Mouse (Mus musculus): ENCODE measurements around the gene Ccdc40.
"Not testable (repeated sequence)": the region's sequence is repeated elsewhere in the genome, so short reads cannot be mapped to it uniquely, and the experiment has no call there.

Gene Ccdc40

DNA sequence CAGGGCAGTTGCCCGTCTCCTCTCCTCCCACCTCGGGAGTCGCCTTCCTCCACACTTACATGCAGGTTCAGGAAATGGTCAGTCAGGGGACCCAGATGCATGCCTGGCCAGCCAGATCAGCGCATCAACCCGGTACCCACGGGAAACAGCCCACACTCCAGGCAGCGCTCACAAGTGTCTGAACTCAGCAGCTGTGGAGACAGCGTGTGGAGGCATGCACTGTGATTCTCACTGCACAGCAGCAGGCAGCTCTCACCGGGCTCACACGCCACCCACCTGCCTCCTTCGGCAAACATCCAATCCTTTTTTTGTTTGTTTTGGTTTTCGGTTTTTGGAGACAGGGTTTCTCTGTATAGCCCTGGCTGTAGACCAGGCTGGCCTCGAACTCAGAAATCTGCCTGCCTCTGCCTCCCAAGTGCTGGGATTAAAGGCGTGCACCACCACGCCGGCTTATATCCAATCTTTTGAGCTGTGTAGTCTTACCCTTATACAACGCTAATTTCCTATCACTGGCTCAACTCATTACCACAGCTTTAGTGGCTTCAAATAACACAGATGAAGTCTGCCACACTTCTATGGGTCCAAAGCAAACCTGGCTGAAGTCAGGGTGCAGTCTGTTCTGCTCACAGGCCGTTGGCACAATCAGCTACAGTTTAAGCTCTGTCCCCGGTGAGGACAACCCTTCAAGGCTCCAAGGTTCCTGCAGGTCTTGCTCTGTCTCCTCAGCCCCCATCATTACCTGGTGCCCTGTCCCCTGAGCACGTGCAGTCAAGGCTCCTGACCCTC lies 59.0 kb downstream of the Ccdc40 start:
- no peak for DNase-seq

DNA sequence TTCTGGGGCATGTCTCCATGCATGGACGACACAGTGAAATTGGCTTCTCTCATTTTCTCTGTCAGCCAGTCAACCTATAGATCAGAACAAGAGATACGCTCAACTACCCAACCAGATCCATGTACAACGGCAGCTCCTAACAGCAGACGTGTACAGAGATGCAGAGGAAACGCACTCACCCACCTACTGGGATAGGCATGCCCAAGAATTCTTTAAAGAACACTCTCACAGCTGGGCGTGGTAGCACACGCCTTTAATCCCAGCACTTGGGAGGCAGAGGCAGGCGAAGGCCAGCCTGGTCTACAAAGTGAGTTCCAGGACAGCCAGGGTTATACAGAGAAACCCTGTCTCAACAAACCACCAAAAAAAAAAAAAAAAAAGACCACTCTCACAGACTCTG lies 64.5 kb downstream of the Ccdc40 start:
- not testable (repeated sequence) for DNase-seq

DNA sequence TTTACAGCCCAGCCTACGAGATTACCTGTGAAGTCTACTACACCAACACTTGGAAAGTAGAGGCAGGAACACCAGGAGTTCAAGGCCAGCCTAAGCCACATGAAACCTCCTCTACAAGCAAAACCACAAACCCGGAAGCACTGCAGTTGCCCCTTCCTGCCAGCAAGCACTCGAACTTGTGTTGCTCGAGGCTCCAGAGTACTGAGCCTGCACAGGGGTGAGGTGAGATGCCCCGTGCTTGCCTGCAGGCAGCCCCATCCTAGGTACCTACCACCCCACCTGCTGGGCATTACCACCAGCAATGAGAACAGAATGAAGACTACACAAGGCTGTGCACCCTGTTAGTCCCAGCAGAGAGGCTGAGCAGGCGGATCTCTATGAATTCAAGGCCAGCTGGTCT lies 69.6 kb downstream of the Ccdc40 start:
- no peak for DNase-seq

DNA sequence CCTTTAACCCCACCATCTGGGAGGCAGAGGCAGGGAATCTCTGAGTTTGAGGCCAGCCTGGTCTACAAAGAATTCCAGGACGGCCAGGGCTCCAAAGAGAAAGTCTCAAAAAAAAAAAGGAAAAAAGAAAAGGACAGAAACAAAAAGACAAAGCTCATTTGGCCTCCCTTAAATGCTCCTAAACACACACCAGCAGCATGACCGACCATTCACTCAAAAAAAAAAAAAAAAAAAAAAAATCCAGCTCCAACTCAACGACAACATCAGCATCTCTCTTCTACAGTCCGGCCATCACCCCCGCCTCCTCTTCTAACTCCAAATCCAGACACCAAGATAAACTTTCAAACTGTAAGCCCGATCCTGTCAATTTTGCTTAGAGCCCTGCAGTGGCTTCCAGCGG lies 70.5 kb downstream of the Ccdc40 start:
- DNase-seq, result no peak

DNA sequence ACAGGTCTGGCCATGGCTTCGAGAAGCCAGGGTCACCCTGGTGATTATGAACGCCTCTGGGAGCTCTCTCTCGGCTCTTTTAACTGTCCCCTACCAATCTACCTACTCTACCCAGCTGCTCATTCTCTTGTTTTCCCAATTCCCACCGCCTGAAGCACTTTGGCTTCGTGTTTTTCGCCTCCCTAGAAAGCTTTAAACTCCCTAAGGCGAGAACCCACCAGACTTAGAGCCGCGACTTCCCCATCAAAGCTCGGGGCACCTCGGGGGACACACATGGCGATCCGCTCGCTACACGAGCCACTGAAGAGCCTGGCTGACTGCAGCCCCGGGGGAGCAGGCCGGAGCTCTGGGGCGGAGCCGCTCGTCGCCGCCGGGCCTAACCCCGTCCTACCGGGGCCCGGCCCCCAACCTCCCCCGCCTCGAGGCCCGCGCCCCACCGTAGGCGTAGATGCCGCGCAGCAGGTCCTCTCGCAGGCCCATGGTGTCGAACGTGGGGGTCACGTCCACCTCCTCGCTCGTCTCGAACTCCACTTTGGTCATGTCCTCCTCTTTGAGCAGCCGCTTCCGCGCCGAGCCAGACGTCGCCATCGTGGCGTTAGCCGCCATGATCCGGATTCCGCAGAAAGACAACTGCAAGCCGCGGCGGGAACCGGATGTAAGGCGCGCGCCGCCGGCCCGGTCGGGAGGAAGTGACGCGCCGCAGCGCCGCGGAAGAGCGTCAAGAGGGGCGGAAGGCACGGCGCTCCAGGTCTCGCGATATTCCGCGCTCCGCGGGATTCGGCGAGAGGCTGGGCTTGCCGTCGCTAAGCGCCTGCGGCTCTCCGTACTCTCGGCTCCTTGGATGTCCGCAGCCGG lies 71.2 kb downstream of the Ccdc40 start, which contains the start of gene Eif4a3:
Gene Eif4a3 (minus strand): TSS at position 699 of the 855 bp plus-strand sequence.
- peak; percentile 99 for DNase-seq

DNA sequence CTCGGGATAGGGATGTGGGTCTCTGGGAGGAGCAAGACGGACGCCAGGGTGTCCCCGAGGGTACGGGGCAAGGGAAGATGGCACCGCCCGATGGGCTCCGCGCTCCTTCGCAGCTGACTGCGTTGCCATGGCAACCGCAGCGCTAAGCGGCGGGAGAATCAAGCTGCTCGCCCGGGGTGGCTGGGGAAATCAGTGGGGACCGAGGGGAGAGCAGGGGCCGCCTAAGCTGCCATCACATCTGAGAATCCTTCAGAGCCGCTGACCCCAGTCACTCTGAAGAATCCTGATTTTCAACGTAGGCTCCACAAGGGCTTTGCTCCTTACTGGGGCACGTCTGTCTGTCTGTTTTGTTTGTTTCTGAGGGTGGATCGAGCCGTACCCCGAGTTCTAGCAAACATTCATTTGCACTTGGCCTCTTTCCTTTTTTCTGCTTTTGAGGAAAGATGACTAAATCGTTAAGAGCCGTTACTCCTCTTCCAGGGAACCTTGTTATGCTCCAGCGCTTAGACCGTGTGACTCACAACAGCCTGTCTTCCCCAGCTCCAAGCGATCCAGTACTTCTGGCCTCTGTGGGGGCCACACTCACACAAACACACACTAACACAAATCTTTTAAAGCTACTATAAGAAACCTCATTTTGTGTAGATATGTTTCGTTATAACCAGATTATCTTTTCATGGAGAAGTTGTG lies 72.0 kb downstream of the Ccdc40 start:
- no peak for DNase-seq

DNA sequence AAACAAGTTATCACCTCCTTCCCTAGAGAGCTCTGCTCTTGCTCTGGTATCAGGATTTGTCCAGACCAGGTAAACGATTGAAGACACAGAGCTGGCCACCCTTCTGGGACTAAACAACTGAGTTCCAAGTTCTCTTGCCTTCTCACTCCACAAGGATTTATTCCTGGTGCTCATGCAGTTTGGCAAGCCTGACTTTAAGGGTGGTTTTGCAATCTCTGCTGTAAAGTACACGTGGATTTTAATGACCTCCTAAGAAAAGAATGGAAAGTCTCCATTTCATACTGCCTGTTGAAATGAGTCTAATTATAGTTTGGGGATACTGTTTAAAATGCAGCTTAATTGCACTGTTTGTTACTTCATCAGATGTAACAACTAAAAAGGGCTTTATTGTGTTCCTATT lies 72.6 kb downstream of the Ccdc40 start:
- DNase-seq, result no peak

DNA sequence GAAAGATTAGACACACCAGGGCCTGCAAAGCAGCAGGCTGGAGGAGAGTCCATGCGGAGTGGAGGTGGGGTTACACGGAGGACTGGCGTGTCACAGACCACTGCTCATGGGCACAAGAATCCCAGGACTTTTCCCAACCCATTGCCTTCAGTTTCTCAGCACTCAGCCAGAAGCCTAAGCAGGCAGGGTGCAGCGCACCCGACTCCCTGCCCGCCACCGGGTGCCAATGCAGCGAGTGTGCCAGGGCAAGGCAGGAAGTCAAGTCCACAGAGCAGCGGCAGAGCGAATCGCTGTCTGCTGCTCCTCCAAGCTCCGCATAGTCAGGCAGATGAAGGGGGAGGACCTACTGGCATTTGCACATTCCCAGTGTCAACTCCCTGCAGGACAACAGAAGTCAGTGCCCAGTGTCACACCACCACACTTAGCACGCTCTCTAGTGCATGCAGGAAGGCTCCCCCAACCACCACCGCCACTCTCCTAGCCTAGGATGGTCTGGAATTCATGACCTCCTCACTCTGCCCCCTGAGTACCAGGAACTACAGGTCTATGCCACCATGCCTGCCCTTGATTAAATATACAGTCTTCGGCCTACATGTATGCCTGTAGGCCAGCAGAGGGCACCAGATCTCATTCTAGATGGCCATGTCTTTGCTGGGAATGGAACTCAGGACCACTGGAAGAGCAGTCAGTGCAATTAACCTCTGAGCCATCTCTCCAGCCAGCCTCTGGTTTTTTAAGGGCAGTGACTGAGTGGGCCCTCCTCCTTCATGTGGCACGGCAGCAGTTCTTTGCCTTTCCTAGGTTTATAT lies 76.7 kb downstream of the Ccdc40 start:
- peak; percentile 58 to 72 for DNase-seq

DNA sequence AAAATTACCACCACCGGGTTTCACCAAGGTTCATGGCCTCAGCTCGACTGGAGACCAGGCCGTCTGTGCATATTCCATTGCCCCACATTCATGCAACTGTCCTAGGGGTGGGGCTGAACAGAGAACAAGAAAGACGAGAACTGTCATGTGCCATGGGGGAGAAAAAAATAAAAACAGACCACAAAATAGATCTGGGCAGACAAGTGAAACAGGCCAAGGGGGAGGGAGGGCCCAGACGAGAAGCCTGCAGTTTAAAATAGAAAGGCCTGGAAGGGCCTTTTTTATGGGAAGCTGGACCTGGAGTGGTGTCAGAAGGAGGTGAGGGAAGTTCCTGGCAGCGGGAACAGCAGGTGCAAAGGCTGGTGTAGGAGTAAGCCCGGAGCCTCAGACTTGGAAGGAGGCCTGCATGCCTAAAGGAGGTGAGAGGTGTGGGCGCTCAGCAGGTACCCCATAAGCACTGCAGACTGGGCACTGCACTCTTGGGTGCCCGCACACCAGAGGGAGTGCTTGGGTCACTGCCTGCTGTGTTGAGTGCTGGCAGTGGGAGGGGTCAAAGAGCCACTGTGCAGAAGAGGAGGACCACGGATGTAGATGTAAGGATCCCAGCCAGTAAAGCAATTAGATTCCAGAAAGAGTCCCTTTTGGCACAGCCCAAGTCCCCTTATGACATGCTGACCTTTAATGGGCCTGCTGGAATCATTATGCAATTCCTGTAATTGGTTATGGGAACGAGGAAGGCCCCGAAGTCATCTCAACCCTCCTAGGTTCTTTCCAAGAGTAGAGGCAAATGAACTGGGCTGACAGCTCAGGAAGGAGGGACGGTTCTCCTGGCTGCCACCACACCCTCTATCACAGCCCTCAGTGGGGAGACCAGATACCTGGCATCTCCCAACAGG lies 78.6 kb downstream of the Ccdc40 start:
- no peak for DNase-seq

DNA sequence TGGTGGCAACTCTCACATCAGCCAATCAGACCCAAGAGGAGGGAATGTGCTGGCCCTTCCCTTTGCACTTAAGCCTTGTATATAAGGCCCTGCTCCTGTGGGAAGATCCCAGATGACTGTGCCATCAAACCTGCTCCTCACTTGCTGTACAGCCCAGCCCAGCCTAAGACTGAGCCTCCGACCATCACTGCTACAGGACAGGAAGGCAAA lies 79.2 kb downstream of the Ccdc40 start, which contains the start of gene Card14:
Gene Card14 (plus strand): TSS at position 111 of the 210 bp plus-strand sequence.
- DNase-seq, result no peak

DNA sequence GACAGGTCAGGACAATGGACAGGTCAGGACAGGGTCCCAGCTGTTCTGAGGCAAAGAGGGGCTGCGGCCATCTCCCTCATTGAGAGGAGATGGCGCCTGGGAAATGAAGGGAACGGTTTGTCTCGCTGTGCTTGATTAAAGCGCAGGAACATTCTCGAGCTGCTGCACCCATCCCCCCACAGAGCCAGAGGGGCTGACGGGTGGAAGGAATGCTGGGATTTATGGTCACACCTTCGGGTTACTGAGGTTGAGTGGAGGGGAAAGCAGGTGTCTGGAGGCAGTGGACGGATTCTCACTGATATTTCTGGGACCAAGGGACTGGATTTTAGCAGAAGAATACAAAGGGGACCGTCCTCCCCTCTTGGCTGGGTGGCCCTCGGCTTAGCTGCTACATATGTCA lies 79.5 kb downstream of the Ccdc40 start:
- DNase-seq, result peak; percentile 31 to 58

DNA sequence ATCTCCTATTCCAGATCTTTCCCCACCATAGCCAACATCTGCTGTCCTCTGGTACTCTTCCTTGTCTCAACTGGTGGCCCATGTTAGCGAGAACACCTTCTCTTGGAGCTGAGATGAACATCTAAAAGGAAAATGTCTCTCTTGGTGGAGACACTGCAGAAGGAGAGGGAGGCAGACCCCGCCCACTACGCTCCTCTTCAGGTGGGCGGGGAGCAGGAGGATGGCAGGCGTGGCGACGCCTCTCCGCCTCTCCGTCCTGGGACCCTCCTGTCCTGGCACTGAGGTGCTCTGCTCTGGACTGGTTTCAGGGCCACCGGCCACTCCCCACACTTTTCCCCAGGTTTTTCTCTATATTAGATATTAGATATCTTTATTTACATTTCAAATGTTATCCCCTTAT lies 82.2 kb downstream of the Ccdc40 start:
- DNase-seq, result no peak

DNA sequence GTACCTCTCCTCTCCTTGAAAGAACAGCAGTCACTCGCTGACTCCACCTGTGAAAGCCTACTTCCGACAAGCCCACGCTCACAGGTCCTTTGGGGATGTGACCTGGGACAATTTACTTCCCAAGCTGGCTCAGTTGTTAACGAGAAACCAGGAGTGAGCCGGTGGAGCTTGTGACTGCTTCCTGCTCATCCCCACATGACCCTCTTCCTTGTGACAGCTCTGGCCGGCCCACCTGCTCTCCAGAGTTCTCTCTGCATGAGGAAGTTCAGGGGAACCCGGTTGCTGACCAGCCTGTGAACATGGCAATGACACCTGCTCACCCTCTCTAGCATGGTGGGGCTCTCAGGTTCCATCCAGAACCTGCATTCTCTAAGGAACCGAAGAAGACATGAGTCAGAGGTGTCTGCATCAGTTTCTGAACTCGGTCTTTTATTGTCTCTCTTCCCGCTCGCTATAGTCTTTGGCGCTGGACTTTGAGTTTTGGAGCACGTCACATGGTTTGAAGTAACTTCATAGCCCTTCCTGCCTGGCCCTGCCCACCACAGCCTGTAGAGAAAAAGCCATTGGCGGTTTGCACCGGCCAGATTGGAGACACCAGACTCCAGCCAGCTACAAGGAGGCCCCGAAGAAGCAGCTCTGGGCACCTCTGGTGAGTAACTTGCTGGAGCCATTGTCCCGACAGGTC lies 86.0 kb downstream of the Ccdc40 start:
- peak; percentile 36 to 64 for DNase-seq

All from kidney, postnatal 4 days (tissue).